Mouse (Mus musculus) kidney, postnatal 0 days (tissue): Measurements from ENCODE around the gene Phldb2. TPM values are rescaled to one million over a fixed set of nuclear protein-coding genes. Genes with fewer than 3 reads are reported as not detected.

Source experiments
- ATAC-seq: fragments of 200-750 bp; cut with Nextera tagmentation; replicated peaks from 2 replicates; pipeline ENCODE4 v1.8.0; 2017; ENCODE audit warnings: low read depth, moderate number of reproducible peaks, moderate TSS enrichment, moderate library complexity; ENCODE audit not compliant: low FRiP score
- DNase-seq: peaks from one replicate; pipeline ENCODE4 v3.0.0-alpha.2; 2016; ENCODE audit warnings: low spot score
- H3K27ac ChIP-seq: fragments of 300-500 bp; sonication (generic); 2 replicates; pipeline ENCODE4 v1.5.1; 2014; ENCODE audit warnings: mild to moderate bottlenecking
- H3K27me3 ChIP-seq: fragments of 300-500 bp; sonication (generic); 2 replicates; pipeline ENCODE4 v1.6.1; 2014; ENCODE audit warnings: low read length, mixed read lengths; ENCODE audit not compliant: insufficient read depth
- H3K36me3 ChIP-seq: fragments of 300-500 bp; sonication (generic); 2 replicates; pipeline ENCODE4 v1.6.1; 2014; ENCODE audit warnings: low read length, mixed read lengths; ENCODE audit not compliant: insufficient read depth
- H3K4me1 ChIP-seq: fragments of 300-500 bp; sonication (generic); replicated peaks from 2 replicates; pipeline ENCODE4 v1.6.1; 2014; ENCODE audit warnings: antibody characterized with exemption, low read length, mixed read lengths; ENCODE audit not compliant: insufficient read depth
- H3K4me2 ChIP-seq: fragments of 300-500 bp; sonication (generic); 2 replicates; pipeline ENCODE4 v1.6.1; 2014; ENCODE audit warnings: mild to moderate bottlenecking, low read length, moderate library complexity, mixed read lengths
- H3K4me3 ChIP-seq: fragments of 300-500 bp; sonication (generic); replicated peaks from 2 replicates; pipeline ENCODE4 v1.5.1; 2014; ENCODE audit warnings: low read depth, low read length
- H3K9ac ChIP-seq: fragments of 300-500 bp; sonication (generic); 2 replicates; pipeline ENCODE4 v1.6.1; 2014; ENCODE audit warnings: low read depth, low read length
- H3K9me3 ChIP-seq: fragments of 300-500 bp; sonication (generic); replicated peaks from 2 replicates; pipeline ENCODE4 v1.6.1; 2016; ENCODE audit warnings: low read length, inconsistent platforms, mixed read lengths
- CTCF ChIP-seq: IDR thresholded peaks from 2 replicates; pipeline ENCODE4 v1.5.1; 2016; ENCODE audit warnings: antibody characterized with exemption, low read depth, mild to moderate bottlenecking, moderate library complexity
- WGBS: fragments of 180-500 bp; shearing (Covaris S2); extraction: QIAGEN DNeasy Blood & Tissue Kit; methylation state at CpG from one replicate; pipeline ENCODE4 v1.1.7; 2014; 5-methylcytosine and 5-hydroxymethylcytosine counted together
- polyA plus RNA-seq: library from polyadenylated mRNA; unstranded; fragments of >200 nt; fragmentation: Nextera tagmentation; extraction: Ambion mirVana; gene quantifications from 2 replicates; pipeline ENCODE4 v1.2.1, GENCODE M21; 2015

Gene Phldb2
- polyA plus RNA-seq, 1 experiment from 2014 or later = 74.2 TPM

DNA sequence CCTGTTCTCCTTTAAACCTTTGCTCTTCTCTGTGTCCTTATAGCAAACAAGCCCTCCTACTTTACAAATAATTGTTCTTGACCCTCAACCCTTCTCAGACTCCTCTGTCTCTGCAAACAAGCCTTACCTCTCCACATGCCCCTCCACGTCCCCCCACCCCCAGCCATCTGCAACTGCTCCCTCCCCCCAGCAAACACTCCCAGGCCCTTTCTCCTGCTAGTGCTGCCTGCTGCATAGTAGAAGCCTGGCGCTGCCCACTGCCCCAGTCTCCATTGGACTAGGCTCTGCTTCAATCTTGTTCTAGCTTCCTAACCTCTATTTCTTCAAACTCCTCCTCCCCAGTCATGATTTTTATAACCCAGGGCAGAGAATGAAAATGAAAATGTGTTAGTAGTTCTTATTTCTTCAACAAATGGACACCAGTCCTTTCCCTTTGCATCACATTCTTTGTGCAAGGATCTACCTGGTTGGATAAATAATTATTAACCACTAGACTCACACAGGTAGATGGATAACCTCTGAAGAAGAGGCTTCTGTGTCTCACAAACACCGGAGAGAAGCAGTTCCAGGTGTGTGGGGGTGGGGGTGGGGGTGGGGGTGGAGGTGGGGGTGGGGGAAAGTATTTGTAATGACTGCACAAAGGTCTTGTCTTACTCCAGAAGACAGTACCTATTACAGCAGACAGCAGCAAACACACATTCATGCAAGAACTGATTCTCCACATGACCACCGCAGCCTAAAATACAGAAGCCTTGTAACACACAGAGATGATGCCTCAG lies 122.1 kb downstream of the Phldb2 start:
- no peak for DNase-seq

DNA sequence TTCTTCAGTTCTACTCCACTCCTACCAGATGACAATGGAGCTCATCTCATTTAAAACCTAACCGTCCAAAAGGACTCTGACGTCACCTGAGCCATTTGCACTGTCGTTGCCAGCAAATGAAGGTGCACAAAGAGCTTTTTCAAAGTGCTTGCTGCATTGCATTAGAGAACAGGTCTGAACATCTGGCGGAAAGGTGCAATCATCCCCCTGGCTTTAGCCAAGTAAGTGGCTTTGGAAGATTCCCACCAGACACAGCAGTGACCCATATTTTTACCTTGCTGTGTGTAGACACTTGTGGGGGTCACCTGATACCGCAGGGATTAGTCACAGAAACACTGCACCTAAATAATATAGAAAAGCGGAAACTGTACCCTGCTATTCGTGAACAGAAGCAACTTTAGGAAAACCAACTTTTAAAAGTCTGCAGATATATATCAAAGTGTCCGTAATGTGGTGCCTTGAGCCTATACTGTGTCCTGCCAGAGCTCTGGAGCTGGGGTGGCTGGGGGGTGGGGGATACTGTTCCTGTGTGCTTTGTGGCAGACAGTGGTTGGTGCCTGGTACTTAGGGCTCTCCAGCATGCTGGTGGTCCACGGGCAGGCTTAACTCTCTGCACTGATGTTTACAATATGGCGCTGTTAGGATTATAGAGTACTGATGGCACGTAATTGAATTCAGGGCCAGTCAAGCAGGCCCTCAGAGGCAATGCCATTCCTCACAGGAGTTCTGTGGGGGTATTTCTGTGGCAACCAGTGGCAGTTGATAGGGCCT lies 123.1 kb downstream of the Phldb2 start:
- WGBS = 57% methylated on average over 11 of the region's 11 CpGs
- Histone ChIP-seq H3K4me3 (no peak overlapping the region), H3K36me3 (peaks cover 3% of the 10 kb centered on the region; the same call in 1 of the 2 replicates), H3K9me3 (no peaks in the 10 kb centered on the region), H3K4me2 (no peak overlapping the region), H3K27me3 (no peaks in the 10 kb centered on the region), H3K9ac (no peak overlapping the region), H3K4me1 (peaks cover 40% of the 10 kb centered on the region), H3K27ac (peak overlapping the region; percentile 67; the same call in 1 of the 2 replicates)
- no peak; the same call in 1 of the 2 replicates for ATAC-seq
- TF ChIP-seq CTCF = no peak
- DNase-seq = no peak

More for the DNA sequence above, 122.1 kb downstream of the Phldb2 start:
- H3K9ac ChIP-seq = no peak overlapping the region
- H3K4me3 ChIP-seq = no peak overlapping the region
- H3K27ac ChIP-seq = peak overlapping the region; percentile 78
- H3K9me3 ChIP-seq = no peaks in the 10 kb centered on the region
- no peaks in the 10 kb centered on the region for H3K36me3 ChIP-seq
- 43% methylated on average over 4 of the region's 4 CpGs for WGBS
- H3K4me1 ChIP-seq = peaks cover 33% of the 10 kb centered on the region
- ATAC-seq = peak; percentile 53; the same call in 1 of the 2 replicates
- peak overlapping the region; percentile 12; the same call in 1 of the 2 replicates for H3K4me2 ChIP-seq
- TF ChIP-seq CTCF = no peak
- H3K27me3 ChIP-seq = no peaks in the 10 kb centered on the region

DNA sequence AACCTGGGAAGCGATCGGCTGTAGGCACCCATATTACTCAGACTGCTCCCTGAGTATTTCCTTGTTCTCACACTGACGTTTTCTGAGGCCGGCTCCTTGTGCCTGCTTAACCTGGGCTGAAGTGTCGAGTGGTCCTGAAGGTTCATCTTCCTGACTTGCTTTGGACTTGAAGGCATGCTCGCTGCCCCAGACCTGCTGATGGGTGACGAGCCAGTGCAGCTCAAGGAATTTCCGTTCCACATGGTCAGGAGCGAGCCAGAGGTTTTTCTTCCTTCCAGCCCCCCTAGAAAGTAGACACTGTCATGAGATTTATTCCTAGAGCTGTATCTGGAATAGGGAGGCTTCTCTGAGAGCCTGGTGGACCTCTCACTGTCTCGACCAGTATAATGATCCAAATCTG lies 128.1 kb downstream of the Phldb2 start:
- no peak overlapping the region for H3K4me2 ChIP-seq
- no peak overlapping the region for H3K9ac ChIP-seq
- ATAC-seq (peak; percentile 53), DNase-seq (peak; percentile 68)
- no peak overlapping the region for H3K4me3 ChIP-seq
- H3K27ac ChIP-seq = peak overlapping the region; percentile 54; the same call in 1 of the 2 replicates
- 53% methylated on average over 10 of the region's 10 CpGs for WGBS
- peaks cover 6% of the 10 kb centered on the region; the same call in 1 of the 2 replicates for H3K36me3 ChIP-seq
- no peaks in the 10 kb centered on the region for H3K9me3 ChIP-seq
- TF ChIP-seq CTCF = no peak
- H3K4me1 ChIP-seq = peaks cover 17% of the 10 kb centered on the region
- no peaks in the 10 kb centered on the region for H3K27me3 ChIP-seq

DNA sequence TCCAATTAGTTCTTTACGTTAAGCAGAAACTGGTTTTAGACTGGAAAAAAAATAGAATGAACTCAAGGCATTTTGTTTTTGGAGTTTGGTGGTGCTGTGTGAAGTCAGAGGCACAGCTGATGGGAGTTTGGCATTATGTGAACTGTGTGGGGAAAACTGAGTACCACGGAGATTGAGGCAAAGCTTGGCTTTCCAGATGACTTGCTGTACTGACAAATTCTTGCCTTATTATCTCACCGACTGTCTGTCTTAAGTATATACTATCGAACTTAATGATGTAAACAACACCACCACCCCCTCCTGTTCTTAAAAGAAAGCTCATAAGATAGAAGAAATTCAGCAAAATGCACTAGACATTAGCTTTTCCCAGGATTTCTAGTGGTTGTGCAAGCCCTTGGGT lies 129.4 kb downstream of the Phldb2 start:
- TF ChIP-seq CTCF = no peak
- no peak overlapping the region for H3K9ac ChIP-seq
- no peak overlapping the region for H3K4me3 ChIP-seq
- no peaks in the 10 kb centered on the region for H3K9me3 ChIP-seq
- peaks cover 7% of the 10 kb centered on the region; the same call in 1 of the 2 replicates for H3K4me1 ChIP-seq
- no peak overlapping the region for H3K4me2 ChIP-seq
- WGBS = 28% methylated on average over 4 of the region's 4 CpGs
- H3K27ac ChIP-seq = peak overlapping the region; percentile 54; the same call in 1 of the 2 replicates
- peaks cover 8% of the 10 kb centered on the region; the same call in 1 of the 2 replicates for H3K36me3 ChIP-seq
- ATAC-seq (no peak), DNase-seq (peak; percentile 42)
- no peaks in the 10 kb centered on the region for H3K27me3 ChIP-seq

DNA sequence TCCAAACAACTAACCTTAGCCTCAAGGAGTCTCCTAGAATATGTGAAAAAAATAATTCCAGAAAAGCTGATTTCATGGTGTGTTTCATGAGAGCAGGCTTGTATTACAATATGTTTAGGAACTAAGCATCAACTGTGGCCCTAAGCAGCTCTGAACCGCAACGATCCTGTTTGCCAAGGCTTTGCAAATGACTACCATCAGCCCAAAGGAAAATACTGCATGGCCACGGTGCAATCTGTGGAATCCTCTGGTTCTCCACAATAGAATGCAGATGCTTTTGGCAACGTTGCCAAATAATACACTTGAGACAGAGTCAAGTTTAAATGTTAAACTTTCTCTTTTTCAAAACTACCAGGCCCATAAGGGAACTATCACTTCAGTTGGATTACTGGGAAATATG lies 133.5 kb downstream of the Phldb2 start:
- no peak overlapping the region for H3K4me3 ChIP-seq
- 85% methylated on average over 4 of the region's 4 CpGs for WGBS
- H3K4me1 ChIP-seq = no peaks in the 10 kb centered on the region
- no peak overlapping the region for H3K9ac ChIP-seq
- no peak for TF ChIP-seq CTCF
- no peaks in the 10 kb centered on the region for H3K9me3 ChIP-seq
- no peak overlapping the region for H3K4me2 ChIP-seq
- ATAC-seq = no peak
- DNase-seq = no peak
- H3K36me3 ChIP-seq = peaks cover 10% of the 10 kb centered on the region; the same call in 1 of the 2 replicates
- no peak overlapping the region for H3K27ac ChIP-seq
- H3K27me3 ChIP-seq = no peaks in the 10 kb centered on the region

DNA sequence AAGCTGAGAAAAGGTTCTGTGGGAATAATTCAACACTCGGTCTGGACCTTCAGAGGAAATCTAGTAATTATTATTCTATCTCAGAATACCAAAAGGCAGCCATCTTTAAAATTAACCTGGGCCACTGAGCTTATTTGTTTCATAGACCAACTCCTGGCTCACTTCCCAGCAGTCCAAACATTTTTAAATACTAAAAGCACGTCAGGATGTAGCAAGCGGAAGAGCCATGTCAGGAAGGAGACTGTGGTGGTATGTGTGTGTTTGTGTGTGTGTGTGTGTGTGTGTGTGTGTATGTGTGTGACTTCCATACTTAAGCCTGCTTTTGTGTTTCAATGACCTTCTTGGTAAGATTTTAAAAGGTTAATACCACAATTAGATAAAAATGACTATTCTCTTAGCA lies 135.6 kb downstream of the Phldb2 start:
- ATAC-seq = no peak
- H3K27me3 ChIP-seq = no peaks in the 10 kb centered on the region
- TF ChIP-seq CTCF = no peak
- no peak for DNase-seq
- WGBS = 72% methylated on average over 3 of the region's 3 CpGs
- H3K36me3 ChIP-seq = peaks cover 10% of the 10 kb centered on the region; the same call in 1 of the 2 replicates
- H3K9ac ChIP-seq = no peak overlapping the region
- no peaks in the 10 kb centered on the region for H3K4me1 ChIP-seq
- no peaks in the 10 kb centered on the region for H3K9me3 ChIP-seq
- H3K4me2 ChIP-seq = no peak overlapping the region
- H3K4me3 ChIP-seq = no peak overlapping the region
- no peak overlapping the region for H3K27ac ChIP-seq
